Mouse (Mus musculus) kidney, embryonic 14.5 days (tissue): ENCODE data around the gene Slc26a5. TPM values are rescaled to one million over a fixed set of nuclear protein-coding genes. Genes with fewer than 3 reads are reported as not detected.

Experiments used
- ATAC-seq: fragments of 200-750 bp; cut with Nextera tagmentation; 2 replicates; pipeline ENCODE4 v1.8.0; 2017; ENCODE audit warnings: moderate number of reproducible peaks, mild to moderate bottlenecking, moderate TSS enrichment, moderate library complexity; ENCODE audit not compliant: low FRiP score, low TSS enrichment
- H3K27ac ChIP-seq: fragments of 300-500 bp; sonication (generic); 2 replicates; pipeline ENCODE4 v1.5.1; 2014; ENCODE audit warnings: low read depth, mild to moderate bottlenecking, low read length, moderate library complexity, mixed read lengths
- H3K27me3 ChIP-seq: fragments of 300-500 bp; sonication (generic); 2 replicates; pipeline ENCODE4 v1.6.1; 2014; ENCODE audit warnings: mild to moderate bottlenecking, low read length; ENCODE audit not compliant: control insufficient read depth, insufficient read depth
- H3K36me3 ChIP-seq: fragments of 300-500 bp; sonication (generic); 2 replicates; pipeline ENCODE4 v1.6.1; 2014; ENCODE audit warnings: low read length, mixed read lengths; ENCODE audit not compliant: control insufficient read depth, insufficient read depth
- H3K4me1 ChIP-seq: fragments of 300-500 bp; sonication (generic); 2 replicates; pipeline ENCODE4 v1.6.1; 2014; ENCODE audit warnings: low read length, mixed read lengths; ENCODE audit not compliant: control insufficient read depth, insufficient read depth
- H3K4me2 ChIP-seq: fragments of 300-500 bp; sonication (generic); replicated peaks from 2 replicates; pipeline ENCODE4 v1.6.1; 2014; ENCODE audit warnings: low read depth, mild to moderate bottlenecking, low read length
- H3K4me3 ChIP-seq: fragments of 300-500 bp; sonication (generic); 2 replicates; pipeline ENCODE4 v1.5.1; 2014; ENCODE audit warnings: mild to moderate bottlenecking, low read length
- H3K9ac ChIP-seq: fragments of 300-500 bp; sonication (generic); 2 replicates; pipeline ENCODE4 v1.6.1; 2014; ENCODE audit warnings: low read depth, mild to moderate bottlenecking, low read length, moderate library complexity
- H3K9me3 ChIP-seq: fragments of 300-500 bp; sonication (generic); 2 replicates; pipeline ENCODE4 v1.6.1; 2016; ENCODE audit warnings: low read length; ENCODE audit not compliant: control insufficient read depth
- WGBS: fragments of 180-500 bp; shearing (Covaris S2); extraction: QIAGEN DNeasy Blood & Tissue Kit; methylation state at CpG from one replicate; pipeline ENCODE4 v1.1.7; 2014; 5-methylcytosine and 5-hydroxymethylcytosine counted together
- polyA plus RNA-seq: library from polyadenylated mRNA; unstranded; fragments of >200 nt; fragmentation: Nextera tagmentation; extraction: Ambion mirVana; gene quantifications from 2 replicates; pipeline ENCODE4 v1.2.1, GENCODE M21; 2014

Slc26a5 gene
- polyA plus RNA-seq, 1 experiment from 2014 or later = not detected

DNA sequence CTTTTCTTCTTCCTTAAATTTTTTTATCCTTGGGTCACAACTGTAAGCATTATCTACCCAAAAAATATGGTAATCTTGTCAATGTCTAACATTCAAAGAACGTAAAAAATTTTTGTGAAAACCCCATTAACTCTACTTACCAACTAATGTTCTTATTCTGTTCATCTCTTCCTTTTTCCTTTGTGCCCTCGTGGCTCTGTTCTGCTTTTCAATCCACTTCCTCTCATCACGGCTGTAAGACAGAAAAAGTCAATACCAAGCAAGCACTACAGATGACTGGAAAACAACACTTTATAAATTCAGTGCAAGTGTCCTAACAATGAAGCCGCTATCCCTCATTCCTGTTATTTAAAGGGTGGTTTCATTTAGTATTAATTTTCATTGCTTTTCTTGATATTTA lies 96.9 kb downstream of the Slc26a5 start:
- no peaks in the 10 kb centered on the region for H3K9me3 ChIP-seq
- H3K4me1 ChIP-seq = no peaks in the 10 kb centered on the region
- ATAC-seq = no peak
- WGBS = 82% methylated on average over 4 of the region's 4 CpGs
- H3K4me3 ChIP-seq = no peak overlapping the region
- H3K27me3 ChIP-seq = no peaks in the 10 kb centered on the region
- no peak overlapping the region for H3K4me2 ChIP-seq
- peaks cover 64% of the 10 kb centered on the region for H3K36me3 ChIP-seq
- H3K9ac ChIP-seq = no peak overlapping the region
- H3K27ac ChIP-seq = no peak overlapping the region

Other genes starting within 250 kb of the Slc26a5 start
- 0.43 TPM in 2 replicates for gene Fbxl13, start 220.0 kb downstream of the Slc26a5 start, polyA plus RNA-seq
- 67.0 and 77.1 TPM in 2 replicates for gene Armc10, start 219.8 kb downstream of the Slc26a5 start, polyA plus RNA-seq
- 7.2 and 8.2 TPM in 2 replicates for gene Napepld, start 164.2 kb downstream of the Slc26a5 start, polyA plus RNA-seq
- gene Pmpcb, start 128.5 kb downstream of the Slc26a5 start, polyA plus RNA-seq = 95.9 and 101 TPM in 2 replicates
- gene Dnajc2, start 80.4 kb downstream of the Slc26a5 start, polyA plus RNA-seq = 92.6 and 99.3 TPM in 2 replicates
- 174 and 188 TPM in 2 replicates for gene Psmc2, start 80.3 kb downstream of the Slc26a5 start, polyA plus RNA-seq